Mouse (Mus musculus) heart, embryonic 16.5 days (tissue): ENCODE measurements around the gene Ythdf1. TPM values are rescaled to one million over a fixed set of nuclear protein-coding genes. Genes with fewer than 3 reads are reported as not detected.

Source experiments
- ATAC-seq: fragments of 200-750 bp; cut with Nextera tagmentation; replicated peaks from 2 replicates; pipeline ENCODE4 v1.8.0; 2017; ENCODE audit warnings: moderate number of reproducible peaks; ENCODE audit not compliant: insufficient read depth, low FRiP score; ENCODE audit errors: extremely low read depth
- H3K27ac ChIP-seq: fragments of 300-500 bp; sonication (generic); 2 replicates; pipeline ENCODE4 v1.5.1; 2014; ENCODE audit warnings: mild to moderate bottlenecking, low read length, control low read depth, moderate library complexity
- H3K27me3 ChIP-seq: fragments of 300-500 bp; sonication (generic); 2 replicates; pipeline ENCODE4 v1.6.1; 2014; ENCODE audit warnings: low read length, mixed read lengths; ENCODE audit not compliant: control insufficient read depth, insufficient read depth
- H3K36me3 ChIP-seq: fragments of 300-500 bp; sonication (generic); 2 replicates; pipeline ENCODE4 v1.6.1; 2014; ENCODE audit not compliant: control insufficient read depth, insufficient read depth
- H3K4me1 ChIP-seq: fragments of 300-500 bp; sonication (generic); 2 replicates; pipeline ENCODE4 v1.6.1; 2014; ENCODE audit warnings: low read length, mixed read lengths; ENCODE audit not compliant: control insufficient read depth, insufficient read depth
- H3K4me2 ChIP-seq: fragments of 300-500 bp; sonication (generic); 2 replicates; pipeline ENCODE4 v1.6.1; 2014; ENCODE audit warnings: low read depth, mild to moderate bottlenecking, control low read depth, low read length
- H3K4me3 ChIP-seq: fragments of 300-500 bp; sonication (generic); 2 replicates; pipeline ENCODE4 v1.5.1; 2014; ENCODE audit warnings: mild to moderate bottlenecking, control low read depth, low read length
- H3K9ac ChIP-seq: fragments of 300-500 bp; sonication (generic); 2 replicates; pipeline ENCODE4 v1.6.1; 2014; ENCODE audit warnings: low read length, control low read depth
- H3K9me3 ChIP-seq: fragments of 300-500 bp; sonication (generic); replicated peaks from 2 replicates; pipeline ENCODE4 v1.6.1; 2016; ENCODE audit warnings: low read length; ENCODE audit not compliant: control insufficient read depth
- WGBS: fragments of 180-500 bp; shearing (Covaris S2); extraction: QIAGEN DNeasy Blood & Tissue Kit; methylation state at CpG from one replicate; pipeline ENCODE4 v1.1.7; 2014; 5-methylcytosine and 5-hydroxymethylcytosine counted together
- polyA plus RNA-seq: library from polyadenylated mRNA; unstranded; fragments of >200 nt; fragmentation: Nextera tagmentation; extraction: Ambion mirVana; gene quantifications from 2 replicates; pipeline ENCODE4 v1.2.1, GENCODE M21; 2015

Gene Ythdf1
- polyA plus RNA-seq, 1 experiment from 2014 or later: 17.5 TPM

DNA sequence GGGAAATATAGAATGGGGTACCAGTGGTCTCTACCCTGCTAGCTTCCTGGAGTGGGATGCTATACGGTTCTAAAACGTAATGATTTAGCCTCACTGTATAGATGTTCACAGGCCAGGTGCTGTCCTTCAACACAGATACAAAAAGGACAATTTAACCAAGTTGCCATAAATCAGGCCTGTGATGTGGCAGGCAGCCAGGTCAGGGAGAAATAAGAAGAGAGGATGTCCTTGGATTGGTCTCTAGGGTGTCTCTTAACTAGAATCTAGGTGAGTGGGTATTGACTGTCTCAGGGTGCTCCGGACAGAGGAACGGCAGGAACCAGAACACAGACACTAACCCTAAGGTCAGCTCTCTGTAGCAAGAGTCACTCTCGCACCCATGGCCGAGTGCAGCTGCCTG lies 2.0 kb upstream of the Ythdf1 start:
- Histone ChIP-seq H3K9ac (no peak overlapping the region), H3K36me3 (peaks cover 11% of the 10 kb centered on the region), H3K27ac (no peak overlapping the region), H3K4me2 (no peak overlapping the region), H3K27me3 (no peaks in the 10 kb centered on the region), H3K9me3 (no peaks in the 10 kb centered on the region), H3K4me1 (peaks cover 9% of the 10 kb centered on the region), H3K4me3 (no peak overlapping the region)
- 77% methylated on average over 6 of the region's 6 CpGs for WGBS
- ATAC-seq: no peak

DNA sequence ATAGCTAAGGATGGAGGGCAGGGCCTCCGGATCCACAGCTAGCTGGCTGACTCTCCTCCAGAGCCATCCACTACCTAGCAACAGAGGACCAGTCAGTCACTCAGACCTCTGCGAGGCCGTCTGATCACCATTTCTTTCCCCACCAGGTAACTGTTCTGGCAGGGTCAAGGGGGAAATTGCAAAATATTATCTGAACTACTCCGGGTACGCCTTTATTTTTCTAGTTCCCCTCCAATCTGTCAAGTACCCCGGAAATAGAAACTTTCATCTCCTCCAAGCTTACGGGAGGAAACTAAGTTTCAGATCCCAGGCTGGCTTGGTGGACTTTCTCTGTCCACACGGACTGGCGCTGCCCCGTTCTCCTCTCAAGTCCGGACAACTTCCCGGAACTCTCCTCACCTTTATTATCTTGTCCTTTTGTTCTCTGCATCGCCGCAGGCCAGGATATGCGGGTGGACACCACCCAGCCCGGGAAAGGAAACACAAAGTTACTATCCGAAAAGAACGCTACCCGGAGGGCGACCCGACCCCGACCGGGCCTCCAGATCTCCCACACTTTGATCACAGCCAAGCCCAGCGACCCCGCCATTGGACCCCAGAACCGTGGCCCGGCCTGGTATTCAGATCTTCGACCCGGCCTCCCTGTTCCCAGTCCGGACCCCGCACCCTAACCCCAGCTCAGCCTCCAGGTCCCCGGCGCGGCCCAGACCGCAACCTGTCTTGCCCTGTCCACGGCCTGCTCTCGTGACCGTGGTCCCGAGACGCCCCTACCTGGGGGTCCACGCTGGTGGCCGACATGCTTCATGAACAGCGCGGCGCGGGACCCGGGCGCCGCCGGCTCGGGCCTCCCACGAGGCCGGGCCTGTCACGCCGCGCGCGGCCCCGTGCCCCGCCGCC lies 588 bp downstream of the Ythdf1 start:
- peak overlapping the region; percentile 99 for H3K9ac ChIP-seq
- H3K36me3 ChIP-seq: peaks cover 13% of the 10 kb centered on the region
- no peaks in the 10 kb centered on the region for H3K27me3 ChIP-seq
- H3K27ac ChIP-seq: peak overlapping the region; percentile 78
- H3K4me3 ChIP-seq: peak overlapping the region; percentile 89
- under 1% methylated on average over 60 of the region's 61 CpGs for WGBS
- peaks cover 23% of the 10 kb centered on the region for H3K4me1 ChIP-seq
- H3K4me2 ChIP-seq: peak overlapping the region; percentile 79
- no peaks in the 10 kb centered on the region for H3K9me3 ChIP-seq
- ATAC-seq: peak; percentile 34

DNA sequence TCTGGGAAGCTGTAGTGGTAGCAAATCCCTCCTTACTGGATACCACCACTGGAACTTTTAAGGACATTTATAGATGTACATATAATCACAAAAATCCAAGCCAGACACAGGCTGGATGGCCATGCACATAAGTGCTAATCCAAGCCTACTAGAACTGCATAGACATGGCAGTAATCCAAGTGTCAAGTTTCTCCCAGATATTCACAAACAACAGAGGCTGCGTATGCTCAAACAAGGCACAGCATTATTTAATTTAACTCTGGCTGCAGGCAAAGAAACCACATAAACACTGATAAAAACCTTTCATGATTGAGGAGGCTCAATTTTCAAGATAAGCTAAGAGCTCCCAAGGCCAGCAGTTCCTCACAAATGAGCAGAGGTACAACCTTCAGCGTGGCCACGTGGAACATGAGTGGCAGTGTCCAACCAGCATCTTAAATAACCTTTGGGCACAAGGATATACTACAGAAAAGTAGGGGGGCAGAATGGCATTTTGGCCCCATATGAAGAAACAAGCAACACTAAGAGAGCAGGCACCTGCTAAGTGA lies 4.8 kb downstream of the Ythdf1 start:
- WGBS: 46% methylated on average over 3 of the region's 3 CpGs
- H3K27ac ChIP-seq: peak overlapping the region; percentile 34; the same call in 1 of the 2 replicates
- no peaks in the 10 kb centered on the region for H3K27me3 ChIP-seq
- H3K9me3 ChIP-seq: no peaks in the 10 kb centered on the region
- peaks cover 20% of the 10 kb centered on the region for H3K4me1 ChIP-seq
- H3K36me3 ChIP-seq: peaks cover 32% of the 10 kb centered on the region
- ATAC-seq: no peak
- H3K4me3 ChIP-seq: no peak overlapping the region
- H3K4me2 ChIP-seq: no peak overlapping the region
- H3K9ac ChIP-seq: no peak overlapping the region

DNA sequence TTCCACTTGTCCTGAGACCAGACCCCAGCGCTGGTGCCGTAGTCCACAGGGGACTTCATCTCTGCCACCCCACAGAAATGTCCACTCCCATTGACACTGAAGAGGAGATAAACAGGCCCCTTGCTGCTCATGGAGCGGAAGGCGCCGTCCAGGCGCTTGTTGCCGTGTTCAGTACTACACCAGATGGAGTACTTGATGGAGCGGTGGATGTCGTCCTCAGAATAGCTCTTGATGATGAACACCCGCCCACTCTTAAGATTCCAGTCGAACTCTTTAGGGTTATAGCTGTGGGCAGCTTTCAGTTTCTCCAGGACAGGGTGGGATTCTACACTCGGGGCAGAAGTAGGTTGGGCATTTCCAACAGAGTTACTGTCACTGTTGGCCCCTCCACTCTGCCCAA lies 9.8 kb downstream of the Ythdf1 start:
- Histone ChIP-seq H3K36me3 (peaks cover 29% of the 10 kb centered on the region), H3K9me3 (no peaks in the 10 kb centered on the region), H3K4me3 (no peak overlapping the region), H3K4me1 (peaks cover 8% of the 10 kb centered on the region), H3K4me2 (no peak overlapping the region), H3K27me3 (no peaks in the 10 kb centered on the region), H3K9ac (no peak overlapping the region), H3K27ac (no peak overlapping the region)
- 78% methylated on average over 12 of the region's 12 CpGs for WGBS
- ATAC-seq: no peak

DNA sequence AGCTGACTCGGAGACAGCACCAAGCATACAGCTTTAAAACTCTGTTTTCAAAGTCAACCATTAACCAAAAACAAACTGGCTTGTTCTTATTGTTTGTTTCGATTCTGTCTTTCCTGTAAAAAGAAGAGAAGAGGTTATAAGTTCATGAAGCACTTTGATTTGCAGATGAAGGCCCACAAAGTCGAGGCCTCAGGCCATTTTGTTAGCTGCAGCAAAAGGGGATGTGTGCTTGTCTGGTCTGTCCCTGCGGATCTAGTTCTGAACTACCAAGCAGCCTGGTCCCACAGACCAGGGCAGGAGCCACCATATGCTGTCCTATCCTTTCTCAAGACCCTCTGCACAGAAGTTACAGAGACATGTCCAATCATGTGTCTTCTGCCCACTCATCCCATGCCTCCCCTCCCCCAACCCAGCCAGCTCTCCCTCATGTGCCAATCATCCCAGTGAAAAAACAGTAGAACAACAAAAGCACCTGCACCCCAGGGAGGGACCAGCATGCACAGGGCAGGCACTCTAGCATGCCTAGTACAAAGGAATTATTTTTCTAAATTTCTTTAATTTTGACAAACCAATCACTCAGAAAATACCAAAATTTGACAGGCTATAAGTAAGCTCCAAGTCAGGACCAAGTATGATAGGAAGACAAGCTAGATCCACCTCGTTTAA lies 15.1 kb downstream of the Ythdf1 start:
- Histone ChIP-seq H3K4me3 (no peak overlapping the region), H3K9me3 (no peaks in the 10 kb centered on the region), H3K27ac (no peak overlapping the region), H3K36me3 (peaks cover 16% of the 10 kb centered on the region), H3K27me3 (no peaks in the 10 kb centered on the region), H3K9ac (no peak overlapping the region), H3K4me1 (0 out of 2 replicates have a peak, but pooled peaks cover 2% of the 10 kb centered on the region), H3K4me2 (no peak overlapping the region)
- 76% methylated on average over 5 of the region's 5 CpGs for WGBS
- no peak for ATAC-seq

DNA sequence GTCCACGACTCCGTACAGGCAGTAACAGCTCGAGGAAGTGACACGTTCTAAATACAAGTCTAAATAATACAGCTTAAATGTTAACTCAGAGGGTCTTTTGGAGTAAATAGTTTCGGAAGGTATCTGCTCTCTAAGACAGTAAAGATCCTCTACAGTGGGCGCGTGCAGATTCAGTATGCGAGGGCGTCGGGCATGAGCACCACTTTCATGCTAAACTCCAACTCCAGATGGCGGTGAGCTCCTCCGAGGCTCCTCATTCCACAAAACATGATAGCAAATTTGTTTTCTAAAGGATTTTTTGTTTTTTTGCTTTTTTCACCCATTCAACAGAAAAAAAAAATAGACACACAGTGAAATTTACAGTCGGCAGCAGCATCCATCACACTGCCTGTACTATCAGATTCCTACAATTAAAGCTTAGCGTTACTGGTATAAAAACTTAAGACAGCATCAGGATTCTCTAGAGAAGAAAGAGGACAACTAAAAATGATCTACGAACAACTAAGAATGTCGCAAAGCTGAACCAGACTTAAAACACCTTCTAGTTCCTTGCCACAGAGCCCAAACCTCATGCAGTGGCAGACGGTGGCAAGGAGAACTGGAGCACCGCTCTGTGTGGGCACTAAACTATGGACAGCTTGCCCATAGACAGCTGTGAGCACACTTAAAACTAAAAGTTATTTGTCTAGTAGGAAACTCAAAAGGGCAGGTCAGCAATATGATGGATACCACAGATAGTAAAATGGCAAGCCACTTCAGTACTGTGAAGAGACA lies 16.1 kb downstream of the Ythdf1 start:
- Histone ChIP-seq H3K9me3 (no peaks in the 10 kb centered on the region), H3K4me2 (no peak overlapping the region), H3K4me3 (no peak overlapping the region), H3K27me3 (no peaks in the 10 kb centered on the region), H3K36me3 (peaks cover 10% of the 10 kb centered on the region), H3K9ac (no peak overlapping the region), H3K4me1 (0 out of 2 replicates have a peak, but pooled peaks cover 2% of the 10 kb centered on the region), H3K27ac (no peak overlapping the region)
- WGBS: 90% methylated on average over 18 of the region's 18 CpGs
- no peak for ATAC-seq

DNA sequence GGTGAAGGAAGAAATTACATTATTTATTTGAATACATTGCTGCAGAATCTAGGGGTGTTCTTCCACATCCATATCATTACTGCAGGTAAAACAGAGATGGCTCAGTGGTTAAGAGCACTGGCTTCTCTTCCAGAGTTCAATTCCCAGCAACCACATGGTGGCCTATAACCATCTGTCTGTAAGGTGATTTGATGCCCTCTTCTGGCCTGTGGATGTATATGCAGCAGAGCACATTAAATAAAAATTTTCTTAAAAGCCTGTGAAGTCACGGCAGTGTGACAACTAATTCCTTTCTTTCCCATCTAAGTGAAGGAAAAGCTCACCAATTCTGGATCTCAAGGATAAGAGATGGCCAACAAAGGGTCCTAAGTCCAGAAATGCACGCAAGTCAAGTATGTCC lies 18.7 kb downstream of the Ythdf1 start:
- Histone ChIP-seq H3K36me3 (peaks cover 8% of the 10 kb centered on the region), H3K27me3 (peaks cover 10% of the 10 kb centered on the region), H3K4me1 (no peaks in the 10 kb centered on the region), H3K4me3 (no peak overlapping the region), H3K4me2 (no peak overlapping the region), H3K9me3 (no peaks in the 10 kb centered on the region), H3K9ac (no peak overlapping the region), H3K27ac (no peak overlapping the region)
- ATAC-seq: no peak
- 47% methylated on average over 2 of the region's 2 CpGs for WGBS

- peaks cover 52% of the 10 kb centered on the region for H3K27me3 ChIP-seq
- WGBS: 68% methylated on average over 6 of the region's 6 CpGs
Measured at GRCm38 (mm10) chr2:180897857-180898256, 22.9 kb downstream of the Ythdf1 start.

More at GRCm38 (mm10) chr2:180897857-180898256, 22.9 kb downstream of the Ythdf1 start:
- no peak overlapping the region for H3K4me3 ChIP-seq
- H3K4me1 ChIP-seq: peaks cover 18% of the 10 kb centered on the region
- no peak overlapping the region for H3K4me2 ChIP-seq
- H3K27ac ChIP-seq: no peak overlapping the region
- no peaks in the 10 kb centered on the region for H3K36me3 ChIP-seq
- no peak for ATAC-seq
- no peak overlapping the region for H3K9ac ChIP-seq
- no peaks in the 10 kb centered on the region for H3K9me3 ChIP-seq
